Mouse (Mus musculus): ENCODE measurements at regions not wholly inside any gene's neighbourhood (a gene's known extent, or its start where the extent isn't known, plus 50 kb on each side); places are given as distances from the start of the nearest gene placed in this dataset.

DNA sequence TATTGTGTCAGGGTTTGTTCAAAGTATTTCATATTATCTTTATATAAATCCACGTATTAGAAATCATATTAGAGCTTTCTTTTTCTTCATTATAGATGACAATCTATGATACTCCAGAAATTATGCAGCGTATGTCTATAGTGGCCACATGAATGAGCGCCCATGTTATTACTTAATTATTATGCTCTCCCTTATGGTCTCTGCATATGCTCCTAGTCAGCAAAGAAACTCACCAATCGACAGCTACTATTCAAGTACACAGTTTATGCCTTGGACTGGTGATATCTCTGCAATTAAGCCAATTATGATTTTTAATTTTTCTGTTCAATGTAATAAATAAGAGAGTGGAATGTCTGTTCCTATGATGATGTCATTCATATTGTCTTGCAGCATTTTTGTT, 612.8 kb upstream of the Slit2 start:
- WGBS = 88% methylated on average over 4 of the region's 4 CpGs

DNA sequence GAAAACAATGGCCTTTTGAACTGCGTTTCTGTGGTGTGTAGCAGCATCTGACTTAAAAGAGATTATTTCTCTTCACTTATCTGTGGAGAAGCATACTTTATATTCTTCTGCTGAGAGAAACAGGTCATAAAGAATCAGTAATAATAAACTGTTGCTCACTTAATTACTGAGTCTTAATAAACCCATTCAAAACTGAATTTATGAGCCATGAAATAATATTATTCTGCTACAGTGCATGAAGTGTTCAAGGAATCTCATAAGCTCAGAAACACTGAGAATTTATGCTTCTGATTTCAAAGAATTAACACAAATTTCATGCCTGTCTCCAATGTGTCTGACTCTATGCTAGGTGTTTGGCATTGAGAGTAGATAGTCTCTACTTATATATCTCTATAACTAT, 597.0 kb upstream of the Slit2 start:
- Histone ChIP-seq H3K36me3 (no peaks in the 10 kb centered on the region), H3K4me2 (no peak overlapping the region), H3K4me1 (no peaks in the 10 kb centered on the region), H3K27ac (no peak overlapping the region), H3K27me3 (no peaks in the 10 kb centered on the region), H3K9me3 (no peaks in the 10 kb centered on the region), H3K9ac (no peak overlapping the region), H3K4me3 (no peak overlapping the region)
- ATAC-seq (ENCODE audit: insufficient number of reproducible peaks, low FRiP score, low TSS enrichment, low read depth) = no peak
- 77% methylated on average over 1 of the region's 1 CpGs for WGBS

More for the DNA sequence above, 612.8 kb upstream of the Slit2 start:
- no peak overlapping the region for H3K4me3 ChIP-seq
- no peak overlapping the region for H3K4me2 ChIP-seq
- H3K4me1 ChIP-seq = no peaks in the 10 kb centered on the region
- no peaks in the 10 kb centered on the region for H3K27me3 ChIP-seq
- no peak overlapping the region for H3K9ac ChIP-seq
- no peak overlapping the region for H3K27ac ChIP-seq
- no peaks in the 10 kb centered on the region for H3K9me3 ChIP-seq
- no peak for ATAC-seq (ENCODE audit: insufficient number of reproducible peaks, low FRiP score, low TSS enrichment, low read depth)
- no peaks in the 10 kb centered on the region for H3K36me3 ChIP-seq

DNA sequence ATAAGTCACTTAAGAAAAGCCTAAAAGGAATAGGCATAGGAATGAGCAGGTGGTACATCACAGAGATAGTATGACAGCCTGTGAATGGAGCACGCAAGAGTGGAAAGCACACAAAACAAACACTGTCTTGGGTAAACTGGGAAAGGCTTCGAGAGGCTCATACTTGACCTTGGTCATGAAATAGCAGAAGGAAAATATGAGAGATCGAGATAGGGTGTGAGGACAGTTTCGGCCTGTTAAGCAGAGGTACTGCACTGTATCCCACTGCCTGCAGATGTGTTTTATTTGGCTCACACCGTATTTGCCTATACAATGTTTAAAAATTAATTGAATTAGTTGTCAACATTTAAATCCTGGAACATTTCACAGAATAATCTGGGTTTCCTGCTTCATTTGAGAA, 596.2 kb upstream of the Slit2 start:
- Histone ChIP-seq H3K36me3 (no peaks in the 10 kb centered on the region), H3K27me3 (no peaks in the 10 kb centered on the region), H3K27ac (no peak overlapping the region), H3K9me3 (no peaks in the 10 kb centered on the region), H3K9ac (no peak overlapping the region), H3K4me2 (no peak overlapping the region), H3K4me1 (no peaks in the 10 kb centered on the region), H3K4me3 (no peak overlapping the region)
- 85% methylated on average over 5 of the region's 5 CpGs for WGBS
- ATAC-seq (ENCODE audit: insufficient number of reproducible peaks, low FRiP score, low TSS enrichment, low read depth) = no peak

DNA sequence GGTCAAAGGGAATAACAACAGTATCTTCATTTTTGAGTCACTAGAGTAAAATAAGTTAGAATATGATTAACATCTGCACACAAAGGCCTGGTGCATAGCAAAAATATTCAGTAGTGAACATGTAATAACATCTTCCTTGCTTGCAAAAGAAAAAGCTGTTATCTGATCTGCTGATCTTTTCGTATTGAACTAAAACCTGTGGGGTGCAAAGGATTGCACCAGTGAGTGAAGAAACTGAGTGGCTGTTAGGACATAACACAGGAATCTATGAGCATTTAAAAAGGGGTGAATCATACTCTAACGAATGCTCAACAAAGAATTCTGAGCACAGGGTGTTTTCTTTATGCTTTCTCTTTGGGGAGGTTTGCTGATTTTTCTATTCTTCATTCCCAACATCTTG, 592.2 kb upstream of the Slit2 start:
- Histone ChIP-seq H3K27me3 (no peaks in the 10 kb centered on the region), H3K9me3 (no peaks in the 10 kb centered on the region), H3K4me2 (no peak overlapping the region), H3K4me3 (no peak overlapping the region), H3K36me3 (no peaks in the 10 kb centered on the region), H3K27ac (no peak overlapping the region), H3K4me1 (no peaks in the 10 kb centered on the region), H3K9ac (no peak overlapping the region)
- ATAC-seq (ENCODE audit: insufficient number of reproducible peaks, low FRiP score, low TSS enrichment, low read depth) = no peak
- WGBS = 66% methylated on average over 2 of the region's 2 CpGs

DNA sequence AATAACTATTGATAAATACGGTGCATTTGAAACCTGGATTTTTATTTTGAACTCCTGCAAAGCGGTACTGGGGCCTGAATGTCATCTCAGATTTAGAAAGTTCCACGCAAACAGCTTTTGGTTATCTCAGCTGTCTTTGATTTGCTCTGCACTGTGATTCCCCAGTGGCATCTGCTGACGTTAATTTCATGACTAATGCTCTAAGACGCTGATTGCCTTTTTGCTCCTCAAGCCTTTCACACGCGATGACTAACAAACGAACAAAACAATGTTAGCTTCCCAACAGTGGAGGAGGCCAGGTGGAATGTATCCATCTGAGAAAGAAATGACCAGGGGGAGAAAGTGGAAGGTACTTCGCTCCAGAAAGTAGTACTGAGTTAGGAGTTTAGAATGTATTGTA, 586.1 kb upstream of the Slit2 start:
- Histone ChIP-seq H3K27me3 (no peaks in the 10 kb centered on the region), H3K4me2 (no peak overlapping the region), H3K9me3 (no peaks in the 10 kb centered on the region), H3K27ac (no peak overlapping the region), H3K36me3 (no peaks in the 10 kb centered on the region), H3K9ac (no peak overlapping the region), H3K4me1 (no peaks in the 10 kb centered on the region), H3K4me3 (no peak overlapping the region)
- no peak for ATAC-seq (ENCODE audit: insufficient number of reproducible peaks, low FRiP score, low TSS enrichment, low read depth)
- WGBS = 74% methylated on average over 9 of the region's 9 CpGs

DNA sequence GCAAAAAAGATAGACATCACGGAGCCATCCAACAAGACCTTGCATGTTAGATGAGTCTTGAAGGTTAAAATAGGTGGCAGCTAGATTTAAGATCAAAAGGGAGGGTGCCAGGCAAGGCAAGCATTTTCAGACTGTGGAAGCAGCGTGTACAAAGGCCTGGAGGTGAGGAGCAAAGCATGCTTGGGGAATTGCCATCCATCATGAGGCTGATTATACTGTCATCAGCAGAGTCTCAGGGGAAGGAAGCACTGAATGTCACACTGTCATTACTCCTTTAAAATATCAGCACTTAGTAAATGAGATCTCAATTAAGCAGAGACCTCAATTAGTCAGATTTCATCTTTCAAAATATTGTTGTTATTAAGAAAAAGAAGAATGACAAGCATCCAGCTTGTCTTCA, 561.0 kb upstream of the Slit2 start:
- H3K4me1 ChIP-seq = no peaks in the 10 kb centered on the region
- no peak overlapping the region for H3K4me3 ChIP-seq
- H3K4me2 ChIP-seq = no peak overlapping the region
- H3K9me3 ChIP-seq = no peaks in the 10 kb centered on the region
- H3K36me3 ChIP-seq = no peaks in the 10 kb centered on the region
- H3K9ac ChIP-seq = no peak overlapping the region
- H3K27me3 ChIP-seq = no peaks in the 10 kb centered on the region
- 64% methylated on average over 2 of the region's 2 CpGs for WGBS
- no peak for ATAC-seq (ENCODE audit: insufficient number of reproducible peaks, low FRiP score, low TSS enrichment, low read depth)
- no peak overlapping the region for H3K27ac ChIP-seq

DNA sequence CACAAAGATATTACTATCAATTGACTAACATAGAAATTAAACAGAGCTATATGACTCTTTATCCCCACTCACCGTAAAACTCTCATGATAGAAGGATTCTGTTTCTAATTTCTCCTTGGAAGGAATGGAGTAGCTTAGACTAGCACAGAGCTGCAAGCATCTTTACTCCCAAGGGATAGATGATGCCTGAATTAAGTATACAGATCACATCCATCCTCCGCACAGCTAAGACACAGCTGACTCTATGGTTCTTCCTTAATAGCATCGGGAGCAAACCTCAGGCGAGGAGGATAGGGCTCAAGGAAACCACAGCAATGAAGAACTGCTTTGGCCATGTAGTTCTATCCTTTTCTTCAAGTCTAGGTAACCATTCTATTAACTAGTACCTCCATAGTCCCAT, 556.9 kb upstream of the Slit2 start:
- Histone ChIP-seq H3K27me3 (no peaks in the 10 kb centered on the region), H3K4me1 (no peaks in the 10 kb centered on the region), H3K4me2 (no peak overlapping the region), H3K9me3 (no peaks in the 10 kb centered on the region), H3K9ac (no peak overlapping the region), H3K4me3 (no peak overlapping the region), H3K27ac (no peak overlapping the region), H3K36me3 (no peaks in the 10 kb centered on the region)
- WGBS = 84% methylated on average over 4 of the region's 4 CpGs
- no peak for ATAC-seq (ENCODE audit: insufficient number of reproducible peaks, low FRiP score, low TSS enrichment, low read depth)

DNA sequence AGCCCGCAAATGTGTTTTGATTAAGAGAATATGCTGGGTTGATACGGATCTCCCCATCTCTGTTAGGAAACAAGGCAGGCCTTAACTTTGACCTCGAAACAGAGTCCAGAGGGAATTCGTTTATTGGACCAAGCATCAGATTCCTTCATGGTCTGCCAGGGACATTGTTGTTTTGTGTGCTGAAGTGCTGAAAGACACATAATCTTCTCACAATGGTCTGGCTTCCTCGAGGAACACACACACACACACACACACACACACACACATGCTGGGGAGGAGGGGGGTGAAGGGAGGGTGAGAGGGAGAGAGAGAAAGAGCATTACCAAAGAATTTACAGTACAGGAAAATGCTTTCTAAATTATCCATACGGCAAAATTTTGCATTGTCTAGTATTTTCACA, 556.5 kb upstream of the Slit2 start:
- Histone ChIP-seq H3K9ac (no peak overlapping the region), H3K9me3 (no peaks in the 10 kb centered on the region), H3K36me3 (no peaks in the 10 kb centered on the region), H3K27ac (no peak overlapping the region), H3K4me1 (no peaks in the 10 kb centered on the region), H3K4me2 (no peak overlapping the region), H3K27me3 (no peaks in the 10 kb centered on the region), H3K4me3 (no peak overlapping the region)
- no peak for ATAC-seq (ENCODE audit: insufficient number of reproducible peaks, low FRiP score, low TSS enrichment, low read depth)
- 62% methylated on average over 6 of the region's 6 CpGs for WGBS

DNA sequence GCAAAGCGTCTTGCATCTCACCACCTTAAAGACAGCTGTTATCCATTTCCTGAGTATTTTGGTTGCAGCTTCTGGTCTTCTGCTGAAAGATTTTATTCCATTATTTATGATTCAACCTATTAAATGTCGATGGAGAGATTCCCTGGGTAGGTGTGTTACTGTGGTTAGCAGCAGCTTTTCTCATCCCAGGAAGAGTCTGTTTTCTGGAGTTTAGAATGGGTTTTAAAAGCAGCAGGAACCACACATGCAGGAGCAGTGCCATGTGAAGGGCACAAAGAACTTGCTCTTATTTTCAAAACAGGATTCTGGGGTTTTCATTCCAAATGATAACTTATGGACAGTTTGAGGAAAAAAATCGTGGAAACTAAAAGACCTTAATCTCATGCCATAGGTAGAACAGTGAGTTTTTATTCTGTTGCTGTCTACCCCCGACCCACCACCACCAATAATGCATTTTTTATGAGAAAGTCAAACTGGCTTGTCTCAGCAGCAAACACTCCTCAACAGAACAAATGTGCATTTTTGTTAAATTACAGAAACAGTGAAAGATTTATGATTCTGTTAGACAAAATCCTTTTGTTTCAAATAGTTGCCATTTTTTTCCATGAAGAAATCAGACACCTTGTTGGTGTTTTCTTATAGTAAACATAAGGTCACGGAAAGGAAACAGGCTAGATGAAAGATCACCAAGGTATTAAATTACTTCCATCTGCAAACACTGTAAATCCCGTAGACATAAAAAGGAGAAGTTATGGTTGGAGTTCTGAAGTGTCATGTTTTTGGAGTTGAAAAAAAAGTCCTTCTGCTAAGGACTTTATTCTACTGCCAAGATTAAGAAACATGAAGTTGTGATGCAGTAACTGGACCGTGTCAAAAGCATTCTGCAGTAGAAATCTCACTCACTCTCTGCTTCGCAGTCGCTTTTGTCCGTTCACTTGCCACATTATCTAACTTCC, 553.4 kb upstream of the Slit2 start:
- no peak for ATAC-seq (ENCODE audit: insufficient number of reproducible peaks, low FRiP score, low TSS enrichment, low read depth)
- H3K27ac ChIP-seq = no peak overlapping the region
- H3K9ac ChIP-seq = no peak overlapping the region
- WGBS = 29% methylated on average over 10 of the region's 10 CpGs
- no peaks in the 10 kb centered on the region for H3K27me3 ChIP-seq
- no peaks in the 10 kb centered on the region for H3K4me1 ChIP-seq
- H3K4me2 ChIP-seq = no peak overlapping the region
- H3K4me3 ChIP-seq = no peak overlapping the region
- H3K9me3 ChIP-seq = no peaks in the 10 kb centered on the region
- no peaks in the 10 kb centered on the region for H3K36me3 ChIP-seq

DNA sequence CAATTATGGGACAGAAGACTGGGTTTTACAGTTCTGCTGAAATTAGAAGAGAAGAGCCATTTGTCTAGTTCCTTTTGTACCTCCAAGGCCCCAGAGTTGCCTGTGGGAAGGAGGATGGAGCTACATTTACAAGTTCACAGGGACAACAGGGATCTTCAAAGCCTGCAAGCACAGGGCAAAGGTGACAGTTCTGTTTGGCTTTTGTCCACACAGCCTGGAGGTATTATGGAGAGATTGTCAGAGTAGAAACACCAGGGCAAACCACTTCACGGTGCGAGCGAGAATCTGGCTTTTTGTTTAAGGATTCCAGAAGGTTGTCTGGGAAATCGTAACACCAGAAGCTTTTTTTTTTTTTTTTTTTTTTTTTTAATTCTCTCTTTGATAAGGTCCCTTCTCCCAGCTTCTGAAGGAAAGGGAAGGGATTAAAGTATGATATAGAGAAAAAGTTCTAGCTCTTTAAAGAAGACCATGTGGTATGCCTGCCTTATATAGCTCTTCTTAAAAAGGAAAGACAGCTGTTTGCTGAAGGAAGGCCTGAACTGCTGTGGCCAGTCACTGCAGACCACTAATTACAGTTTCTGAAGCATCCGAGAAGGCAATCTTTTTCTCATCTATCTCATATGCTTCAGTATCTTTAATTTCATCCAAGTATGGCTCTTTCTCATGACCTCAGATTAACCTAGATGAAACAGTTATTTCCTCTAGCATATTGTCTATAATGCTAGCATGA, 551.2 kb upstream of the Slit2 start:
- no peak for ATAC-seq (ENCODE audit: insufficient number of reproducible peaks, low FRiP score, low TSS enrichment, low read depth)
- H3K4me3 ChIP-seq = no peak overlapping the region
- no peak overlapping the region for H3K4me2 ChIP-seq
- H3K36me3 ChIP-seq = no peaks in the 10 kb centered on the region
- 43% methylated on average over 5 of the region's 5 CpGs for WGBS
- H3K4me1 ChIP-seq = no peaks in the 10 kb centered on the region
- no peaks in the 10 kb centered on the region for H3K9me3 ChIP-seq
- no peak overlapping the region for H3K9ac ChIP-seq
- H3K27me3 ChIP-seq = no peaks in the 10 kb centered on the region
- H3K27ac ChIP-seq = no peak overlapping the region

DNA sequence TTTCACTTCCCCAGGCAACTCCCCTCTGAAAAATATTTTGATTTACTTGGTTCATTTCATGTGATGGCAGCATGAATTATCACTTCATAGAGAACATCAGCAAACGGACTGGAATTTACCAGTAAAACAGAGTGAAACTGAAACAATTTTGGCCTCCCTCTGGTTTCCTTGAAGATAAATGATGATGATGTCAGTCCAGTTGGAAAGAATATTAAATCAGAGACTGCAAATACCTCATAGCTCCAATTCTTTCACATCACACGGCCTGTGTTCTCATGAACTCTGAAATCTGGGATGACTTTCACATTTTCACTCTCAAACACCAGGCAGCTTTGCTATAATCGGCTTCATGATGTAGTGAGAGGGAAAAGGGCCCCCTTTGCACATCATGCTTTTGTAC, 546.5 kb upstream of the Slit2 start:
- Histone ChIP-seq H3K27me3 (no peaks in the 10 kb centered on the region), H3K9me3 (no peaks in the 10 kb centered on the region), H3K4me2 (no peak overlapping the region), H3K27ac (no peak overlapping the region), H3K36me3 (no peaks in the 10 kb centered on the region), H3K4me3 (no peak overlapping the region), H3K4me1 (no peaks in the 10 kb centered on the region), H3K9ac (no peak overlapping the region)
- 46% methylated on average over 3 of the region's 3 CpGs for WGBS
- ATAC-seq (ENCODE audit: insufficient number of reproducible peaks, low FRiP score, low TSS enrichment, low read depth) = no peak

DNA sequence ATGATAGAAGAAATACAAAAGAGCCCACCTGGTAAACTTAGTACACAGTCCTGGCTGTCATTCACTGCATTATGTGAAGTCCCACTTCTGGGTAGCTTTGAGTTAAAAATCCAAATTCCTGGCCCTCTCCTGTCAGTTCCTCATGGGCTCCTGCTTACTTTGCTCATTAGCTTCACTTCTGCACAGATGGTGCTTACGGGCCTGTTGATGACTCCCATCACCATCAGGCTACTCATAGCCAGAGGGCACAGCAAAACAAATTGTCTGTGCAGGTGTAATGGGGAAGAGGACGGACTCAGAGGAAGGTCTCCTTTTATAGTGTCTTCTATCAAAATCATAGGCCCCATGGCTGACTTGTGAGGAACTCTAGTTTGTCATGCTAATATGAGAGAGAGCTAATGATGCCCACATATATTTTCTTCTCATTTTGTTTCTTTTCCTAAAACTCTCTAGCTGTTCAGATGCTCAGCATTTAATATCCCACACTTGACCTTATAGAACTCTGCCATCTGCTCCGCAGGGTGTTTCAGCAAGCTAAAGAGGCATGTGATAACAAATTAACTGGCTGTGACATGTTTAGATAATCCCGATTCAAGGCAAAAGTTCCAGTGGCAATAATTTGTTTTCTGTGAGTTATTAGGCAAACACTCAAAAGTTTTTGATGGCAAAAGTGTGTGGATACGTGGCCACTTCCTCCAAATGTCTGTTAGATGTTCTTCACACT, 536.5 kb upstream of the Slit2 start:
- no peak for ATAC-seq (ENCODE audit: insufficient number of reproducible peaks, low FRiP score, low TSS enrichment, low read depth)
- Histone ChIP-seq H3K4me2 (no peak overlapping the region), H3K27me3 (no peaks in the 10 kb centered on the region), H3K4me3 (no peak overlapping the region), H3K27ac (no peak overlapping the region), H3K36me3 (no peaks in the 10 kb centered on the region), H3K4me1 (no peaks in the 10 kb centered on the region), H3K9me3 (no peaks in the 10 kb centered on the region), H3K9ac (no peak overlapping the region)
- 49% methylated on average over 5 of the region's 5 CpGs for WGBS
